Mouse (Mus musculus) heart, embryonic 14.5 days (tissue): Measurements from ENCODE around the gene Tsga10ip. TPM values are rescaled to one million over a fixed set of nuclear protein-coding genes. Genes with fewer than 3 reads are reported as not detected.
"Not testable (repeated sequence)": the region's sequence is repeated elsewhere in the genome, so short reads cannot be mapped to it uniquely, and the experiment has no call there.

Source experiments
- ATAC-seq: fragments of 200-750 bp; cut with Nextera tagmentation; 2 replicates; pipeline ENCODE4 v1.8.0; 2017; ENCODE audit warnings: low read depth, moderate TSS enrichment; ENCODE audit not compliant: insufficient number of reproducible peaks, insufficient read depth, low FRiP score
- H3K27ac ChIP-seq, 2 experiments: fragments of 200-500 bp in 1 of 2; fragments of 300-500 bp in 1 of 2; sonication (generic) in 1 of 2; replicated peaks in 1 of 2; 2 replicates each; pipeline ENCODE4 v1.5.1; 2012 to 2014; ENCODE audit warnings: low read depth in 2 of 2, low read length in 2 of 2, control low read depth in 1 of 2, mild to moderate bottlenecking in 1 of 2, mixed read lengths in 1 of 2; ENCODE audit not compliant: control insufficient read depth in 1 of 2, insufficient read depth in 1 of 2
- H3K27me3 ChIP-seq: fragments of 300-500 bp; sonication (generic); 2 replicates; pipeline ENCODE4 v1.6.1; 2014; ENCODE audit warnings: mild to moderate bottlenecking, low read length, control low read depth; ENCODE audit not compliant: control insufficient read depth, insufficient read depth
- H3K36me3 ChIP-seq: fragments of 300-500 bp; sonication (generic); 2 replicates; pipeline ENCODE4 v1.6.1; 2014; ENCODE audit warnings: mild to moderate bottlenecking, control low read depth, low read length, mixed read lengths; ENCODE audit not compliant: control insufficient read depth, insufficient read depth
- H3K4me1 ChIP-seq, 2 experiments: fragments of 200-500 bp in 1 of 2; fragments of 300-500 bp in 1 of 2; sonication (generic) in 1 of 2; 2 replicates each; pipeline ENCODE4 v1.6.1; 2012 to 2014; ENCODE audit warnings: low read length in 2 of 2, control low read depth in 1 of 2, mixed read lengths in 1 of 2; ENCODE audit not compliant: control insufficient read depth in 2 of 2, insufficient read depth in 2 of 2
- H3K4me2 ChIP-seq: fragments of 300-500 bp; sonication (generic); 2 replicates; pipeline ENCODE4 v1.6.1; 2014; ENCODE audit warnings: mild to moderate bottlenecking, low read length
- H3K4me3 ChIP-seq, 2 experiments: fragments of 200-500 bp in 1 of 2; fragments of 300-500 bp in 1 of 2; sonication (generic) in 1 of 2; 2 replicates each; pipeline ENCODE4 v1.5.1; 2012 to 2014; ENCODE audit warnings: low read length in 2 of 2, mild to moderate bottlenecking in 2 of 2, control low read depth in 1 of 2, low read depth in 1 of 2, moderate library complexity in 1 of 2; ENCODE audit not compliant: control insufficient read depth in 1 of 2, insufficient read depth in 1 of 2
- H3K9ac ChIP-seq: fragments of 300-500 bp; sonication (generic); 2 replicates; pipeline ENCODE4 v1.6.1; 2014; ENCODE audit warnings: mild to moderate bottlenecking, low read length
- H3K9me3 ChIP-seq: fragments of 300-500 bp; sonication (generic); 2 replicates; pipeline ENCODE4 v1.6.1; 2016; ENCODE audit warnings: low read length, control low read depth; ENCODE audit not compliant: control insufficient read depth
- WGBS: fragments of 180-500 bp; shearing (Covaris S2); extraction: QIAGEN DNeasy Blood & Tissue Kit; methylation state at CpG from one replicate; pipeline ENCODE4 v1.1.7; 2014; 5-methylcytosine and 5-hydroxymethylcytosine counted together
- polyA plus RNA-seq: library from polyadenylated mRNA; unstranded; fragments of >200 nt; fragmentation: Nextera tagmentation; extraction: Ambion mirVana; gene quantifications from 2 replicates; pipeline ENCODE4 v1.2.1, GENCODE M21; 2014

Tsga10ip gene
- polyA plus RNA-seq, 1 experiment from 2014 or later = 1.6 TPM

GRCm38 (mm10) chr19:5413840-5414239 lies 11.5 kb upstream of the Tsga10ip start:
- H3K27ac ChIP-seq = no peak overlapping the region
- H3K9me3 ChIP-seq = no peaks in the 10 kb centered on the region
- WGBS = 73% methylated on average over 4 of the region's 4 CpGs
- no peak overlapping the region for H3K9ac ChIP-seq
- no peak for ATAC-seq
- no peak overlapping the region for H3K4me2 ChIP-seq
- H3K4me3 ChIP-seq = no peak overlapping the region
- no peaks in the 10 kb centered on the region for H3K27me3 ChIP-seq
- peaks cover 4% of the 10 kb centered on the region in 2 experiments; a peak in 2 of 4 replicates for H3K4me1 ChIP-seq
- peaks cover 16% of the 10 kb centered on the region; the same call in 1 of the 2 replicates for H3K36me3 ChIP-seq

- no peak overlapping the region for H3K27ac ChIP-seq
- H3K4me3 ChIP-seq = no peak overlapping the region
- WGBS = 48% methylated on average over 5 of the region's 5 CpGs
- no peaks in the 10 kb centered on the region for H3K27me3 ChIP-seq
- no peak for ATAC-seq
- H3K9ac ChIP-seq = no peak overlapping the region
- H3K4me1 ChIP-seq = peaks cover 12 to 19% of the 10 kb centered on the region in 2 experiments
- H3K9me3 ChIP-seq = no peaks in the 10 kb centered on the region
- no peaks in the 10 kb centered on the region for H3K36me3 ChIP-seq
- no peak overlapping the region for H3K4me2 ChIP-seq
Measured at GRCm38 (mm10) chr19:5411961-5412360, 9.6 kb upstream of the Tsga10ip start.

GRCm38 (mm10) chr19:5410641-5411040 lies 8.3 kb upstream of the Tsga10ip start:
- WGBS = 72% methylated on average over 5 of the region's 5 CpGs
- Histone ChIP-seq H3K27me3 (no peaks in the 10 kb centered on the region), H3K27ac (no peak overlapping the region), H3K9ac (no peak overlapping the region), H3K36me3 (no peaks in the 10 kb centered on the region), H3K4me2 (no peak overlapping the region), H3K4me3 (no peak overlapping the region), H3K9me3 (no peaks in the 10 kb centered on the region), H3K4me1 (peaks cover 15 to 23% of the 10 kb centered on the region in 2 experiments)
- no peak for ATAC-seq

GRCm38 (mm10) chr19:5409068-5409467 lies 6.7 kb upstream of the Tsga10ip start:
- Histone ChIP-seq H3K4me2 (no peak overlapping the region), H3K27me3 (no peaks in the 10 kb centered on the region), H3K4me1 (peaks cover 13 to 23% of the 10 kb centered on the region in 2 experiments), H3K9ac (no peak overlapping the region), H3K4me3 (no peak overlapping the region), H3K36me3 (no peaks in the 10 kb centered on the region), H3K9me3 (no peaks in the 10 kb centered on the region), H3K27ac (peak overlapping the region; percentile 52 to 56)
- no peak for ATAC-seq
- 79% methylated on average over 5 of the region's 5 CpGs for WGBS

- ATAC-seq = no peak
- Histone ChIP-seq H3K36me3 (no peaks in the 10 kb centered on the region), H3K4me3 (0 out of 4 replicates have a peak overlapping the region, but pooled peaks of 1 of the 2 experiments have one; percentile 67)
Measured at GRCm38 (mm10) chr19:5408057-5409001, 6.0 kb upstream of the Tsga10ip start.

GRCm38 (mm10) chr19:5407133-5407532 lies 4.8 kb upstream of the Tsga10ip start:
- WGBS = 12% methylated on average over 7 of the region's 7 CpGs
- peak; percentile 52; the same call in 1 of the 2 replicates for ATAC-seq
- peak overlapping the region; percentile 97 to 99 for H3K27ac ChIP-seq
- peaks cover 13 to 23% of the 10 kb centered on the region in 2 experiments for H3K4me1 ChIP-seq
- no peaks in the 10 kb centered on the region for H3K9me3 ChIP-seq
- no peaks in the 10 kb centered on the region for H3K36me3 ChIP-seq
- H3K4me3 ChIP-seq = peak overlapping the region; percentile 67 to 70
- peak overlapping the region; percentile 83 for H3K9ac ChIP-seq
- H3K27me3 ChIP-seq = no peaks in the 10 kb centered on the region
- H3K4me2 ChIP-seq = peak overlapping the region; percentile 74

More at GRCm38 (mm10) chr19:5408057-5409001, 6.0 kb upstream of the Tsga10ip start:
- peak overlapping the region; percentile 74 for H3K4me2 ChIP-seq
- H3K9me3 ChIP-seq = no peaks in the 10 kb centered on the region
- peaks cover 13 to 23% of the 10 kb centered on the region in 2 experiments for H3K4me1 ChIP-seq
- 62% methylated on average over 13 of the region's 13 CpGs for WGBS
- no peak overlapping the region for H3K9ac ChIP-seq
- no peaks in the 10 kb centered on the region for H3K27me3 ChIP-seq
- H3K27ac ChIP-seq = peak overlapping the region; percentile 52 to 56

- H3K9me3 ChIP-seq, H3K36me3 ChIP-seq, H3K27me3 ChIP-seq: not testable (repeated sequence)
- WGBS = 9% methylated on average over 22 of the region's 25 CpGs
- H3K4me1 ChIP-seq = peaks cover 13 to 23% of the 10 kb centered on the region in 2 experiments
- ATAC-seq = peak; percentile 52
- H3K27ac ChIP-seq = peak overlapping the region; percentile 97 to 99
- H3K9ac ChIP-seq = peak overlapping the region; percentile 83
- peak overlapping the region; percentile 67 to 70 for H3K4me3 ChIP-seq
- H3K4me2 ChIP-seq = peak overlapping the region; percentile 74
Measured at GRCm38 (mm10) chr19:5406531-5407126, 4.3 kb upstream of the Tsga10ip start.
